Mouse (Mus musculus) adipocyte (in vitro differentiated cells): ENCODE data around the gene Usp22.
A peak's percentile ranks its signal among the peaks of the same experiment; 100 is the strongest.
"Not testable (repeated sequence)": the region's sequence is repeated elsewhere in the genome, so short reads cannot be mapped to it uniquely, and the experiment has no call there.

Experiments
- DNase-seq: peaks from one replicate; pipeline ENCODE4 v3.0.0-alpha.2; 2016; ENCODE audit warnings: low spot score

Usp22 gene

GRCm38 (mm10) chr11:61174821-61175658 lies at the start of gene Usp22:
Gene Usp22 (minus strand): TSS chr11:61175055.
- peak; percentile 100 for DNase-seq

GRCm38 (mm10) chr11:61224234-61224744 lies 49.4 kb upstream of the Usp22 start:
- no peak for DNase-seq

- peak; percentile 62 for DNase-seq
These were observed 48.3 kb upstream of the Usp22 start for GRCm38 (mm10) chr11:61222971-61223745.

GRCm38 (mm10) chr11:61222007-61222406 lies 47.2 kb upstream of the Usp22 start:
- DNase-seq: no peak

- DNase-seq: peak; percentile 32
These were observed 45.5 kb upstream of the Usp22 start for GRCm38 (mm10) chr11:61220156-61220881.

- DNase-seq: no peak
These were observed 41.1 kb upstream of the Usp22 start for GRCm38 (mm10) chr11:61215936-61216335.

- no peak for DNase-seq
These were observed 37.2 kb upstream of the Usp22 start for GRCm38 (mm10) chr11:61212102-61212501.

- DNase-seq: peak; percentile 24
These were observed 33.5 kb upstream of the Usp22 start for GRCm38 (mm10) chr11:61208316-61208715.

- DNase-seq: peak; percentile 40
These were observed 32.8 kb upstream of the Usp22 start, which contains the start of gene Aldh3a1 for GRCm38 (mm10) chr11:61207487-61208246. Gene Aldh3a1 (plus strand): TSS chr11:61207537.

GRCm38 (mm10) chr11:61206136-61206535 lies 31.3 kb upstream of the Usp22 start:
- DNase-seq: no peak

GRCm38 (mm10) chr11:61205167-61205950 lies 30.5 kb upstream of the Usp22 start:
- no peak for DNase-seq

- DNase-seq: no peak
These were observed 28.0 kb upstream of the Usp22 start for GRCm38 (mm10) chr11:61202810-61203209.

GRCm38 (mm10) chr11:61202186-61202585 lies 27.3 kb upstream of the Usp22 start:
- DNase-seq: no peak

- no peak for DNase-seq
These were observed 24.9 kb upstream of the Usp22 start for GRCm38 (mm10) chr11:61199620-61200362.

- peak; percentile 85 for DNase-seq
These were observed 23.1 kb upstream of the Usp22 start for GRCm38 (mm10) chr11:61197935-61198334.

- no peak for DNase-seq
These were observed 21.9 kb upstream of the Usp22 start for GRCm38 (mm10) chr11:61196616-61197353.

GRCm38 (mm10) chr11:61193392-61193791 lies 18.5 kb upstream of the Usp22 start:
- peak; percentile 86 for DNase-seq

GRCm38 (mm10) chr11:61192779-61193178 lies 17.9 kb upstream of the Usp22 start:
- DNase-seq: no peak

GRCm38 (mm10) chr11:61192123-61192522 lies 17.3 kb upstream of the Usp22 start:
- not testable (repeated sequence) for DNase-seq
